Mouse (Mus musculus) thymus, postnatal 10 days (tissue): ENCODE data around the gene Stard7.
"Not testable (repeated sequence)": the region's sequence is repeated elsewhere in the genome, so short reads cannot be mapped to it uniquely, and the experiment has no call there.

Experiments used
- DNase-seq, 2 experiments: peaks; one replicate each; pipeline ENCODE4 v3.0.0; 2021; ENCODE audit warnings: low spot score in 2 of 2

The Stard7 gene

DNA sequence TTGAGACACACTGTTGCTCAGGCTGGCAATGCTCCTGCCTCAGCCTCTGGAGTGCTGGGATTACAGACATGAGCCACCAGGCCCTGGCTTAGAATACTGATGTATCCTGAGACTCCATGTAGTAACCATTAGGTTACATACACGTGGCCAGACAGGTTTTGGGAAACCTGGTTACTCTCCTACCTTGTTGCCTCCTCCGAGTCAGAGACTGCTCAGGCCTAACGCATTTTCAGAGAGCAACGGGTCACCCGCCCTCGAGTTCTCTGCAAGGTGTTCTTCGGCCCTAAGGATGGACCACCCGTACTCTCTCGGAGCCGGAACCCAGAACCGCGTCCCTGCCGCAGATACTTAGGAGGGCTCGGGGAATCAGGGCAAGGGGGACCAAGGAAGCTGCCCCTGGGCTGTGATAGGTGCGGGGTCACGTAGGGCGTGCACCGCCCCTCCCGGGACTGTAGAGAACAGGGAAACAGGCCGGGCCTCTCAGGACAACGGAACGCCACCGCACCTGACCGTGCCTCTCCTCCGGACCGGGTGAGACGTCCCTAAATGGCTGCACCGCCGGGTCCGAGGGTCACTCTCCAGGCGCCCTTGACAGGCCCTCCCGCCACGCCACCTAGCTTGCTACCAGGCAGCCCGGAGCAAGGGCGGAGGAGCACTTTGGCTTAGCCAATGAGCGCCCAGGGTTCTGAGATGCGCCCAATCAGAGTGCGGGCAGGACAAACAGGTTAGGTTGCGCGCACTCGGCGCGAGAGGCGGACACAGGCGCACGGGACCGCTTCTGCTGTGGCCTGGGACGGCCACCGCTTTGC, at the start of gene Stard7:
Gene Stard7 (plus strand): TSS at position 728 of the 809 bp plus-strand sequence.
- peak; percentile 89 to 91 for DNase-seq

- DNase-seq, result no peak
These were observed 44.8 kb upstream of the Stard7 start for GRCm38 (mm10) chr2:127225261-127225660.

DNA sequence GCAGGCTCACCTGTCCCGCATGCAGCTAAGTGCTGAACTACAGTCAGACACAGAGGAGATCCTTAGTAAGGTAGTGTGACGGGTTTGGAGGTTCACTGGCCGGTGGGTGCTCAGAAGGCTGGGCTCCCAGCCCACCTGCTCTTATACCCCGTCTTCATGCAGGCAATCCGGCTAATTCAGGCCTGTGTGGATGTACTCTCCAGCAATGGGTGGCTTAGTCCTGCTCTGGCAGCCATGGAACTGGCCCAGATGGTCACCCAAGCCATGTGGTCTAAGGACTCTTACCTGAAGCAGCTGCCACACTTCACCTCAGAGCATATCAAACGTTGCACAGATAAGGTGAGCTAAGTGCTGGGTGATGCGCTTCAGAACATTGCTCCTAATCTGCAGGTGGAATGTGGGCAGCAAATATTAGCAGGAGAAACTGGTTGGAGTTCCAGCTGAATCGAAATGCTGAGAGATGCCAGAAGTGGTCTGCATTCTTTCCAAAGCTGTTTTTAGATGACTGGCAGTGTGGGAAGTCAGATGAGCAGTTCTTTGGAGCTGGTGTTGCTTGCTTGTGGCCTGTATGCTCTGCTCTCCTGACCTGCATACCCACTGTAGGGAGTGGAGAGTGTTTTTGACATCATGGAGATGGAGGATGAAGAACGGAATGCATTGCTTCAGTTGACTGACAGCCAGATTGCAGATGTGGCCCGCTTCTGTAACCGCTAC, 32.0 kb upstream of the Stard7 start:
- DNase-seq, result no peak

GRCm38 (mm10) chr2:127240065-127240464, 30.0 kb upstream of the Stard7 start:
- no peak for DNase-seq

DNA sequence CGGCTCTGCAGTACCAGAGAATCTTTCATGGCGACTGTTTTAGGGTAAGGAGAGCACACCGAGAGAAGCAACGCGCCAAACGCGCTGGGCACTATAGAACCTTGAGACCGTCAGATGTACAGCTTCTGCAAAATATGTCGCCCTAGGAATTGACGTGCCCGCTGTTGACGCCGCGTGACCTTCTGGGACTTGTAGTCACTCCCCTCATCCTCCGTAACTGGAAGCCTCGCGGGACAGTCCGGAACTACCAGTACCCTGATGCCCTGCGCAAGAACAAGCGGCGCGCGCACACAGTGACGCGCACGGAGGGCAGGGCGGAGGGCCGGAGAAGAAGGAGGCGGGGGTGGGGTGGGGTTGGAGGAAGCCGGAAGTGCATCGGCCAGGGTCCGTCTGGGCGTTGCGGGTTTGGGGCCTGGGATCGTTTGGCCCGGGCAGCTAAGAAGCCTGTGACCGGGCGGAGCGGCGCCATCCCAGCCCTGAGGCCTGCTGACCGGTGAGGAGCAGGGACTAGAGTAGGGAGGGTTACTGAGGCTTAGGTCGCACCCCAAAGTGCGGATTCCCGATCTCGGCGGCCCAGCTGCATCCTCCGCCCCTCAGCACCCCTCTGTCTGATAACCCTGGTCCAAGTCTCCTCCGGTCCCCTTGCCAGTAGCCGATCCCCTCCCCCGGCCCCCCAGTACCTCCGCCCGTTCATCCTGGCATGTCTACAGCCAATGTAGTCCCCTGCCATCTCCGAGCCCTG, 22.3 kb upstream of the Stard7 start, which contains the start of the genes Ciao1 and Tmem127:
Gene Ciao1 (minus strand): TSS at position 225 of the 742 bp plus-strand sequence.
Gene Tmem127 (plus strand): TSS at position 317 of the 742 bp plus-strand sequence.
- peak; percentile 95 to 96 for DNase-seq

DNA sequence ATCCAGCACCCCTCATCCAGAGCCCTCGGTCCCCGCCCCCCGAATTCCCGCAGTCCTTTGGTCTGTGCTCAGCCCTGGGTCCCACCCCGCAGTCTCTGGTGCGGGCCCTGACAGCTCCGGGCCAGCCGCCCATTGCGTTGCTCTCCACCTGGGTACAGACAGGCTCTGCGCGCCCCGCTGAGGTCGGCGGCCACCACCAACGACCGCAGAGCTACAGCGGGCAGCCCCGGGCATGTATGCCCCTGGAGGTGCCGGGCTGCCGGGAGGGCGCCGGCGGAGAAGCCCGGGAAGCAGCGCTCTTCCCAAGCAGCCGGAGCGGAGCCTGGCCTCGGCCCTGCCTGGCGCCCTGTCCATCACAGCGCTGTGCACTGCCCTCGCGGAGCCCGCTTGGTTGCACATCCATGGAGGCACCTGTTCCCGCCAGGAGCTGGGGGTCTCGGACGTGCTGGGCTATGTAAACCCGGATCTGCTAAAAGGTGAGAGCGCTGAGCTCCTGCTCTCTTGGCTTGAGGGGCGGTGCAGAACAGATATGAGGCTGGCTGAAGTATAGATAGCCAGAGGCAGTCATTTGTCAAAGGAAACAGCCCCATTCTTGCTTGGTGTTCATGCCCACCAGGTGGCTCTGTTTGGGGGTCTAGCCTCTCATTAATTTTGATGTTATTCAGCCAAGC, 21.5 kb upstream of the Stard7 start:
- DNase-seq, result peak; percentile 45 to 49

GRCm38 (mm10) chr2:127250291-127251008, 19.6 kb upstream of the Stard7 start:
- DNase-seq, result no peak

- DNase-seq, result no peak
These were observed 18.6 kb upstream of the Stard7 start for GRCm38 (mm10) chr2:127251457-127251856.

DNA sequence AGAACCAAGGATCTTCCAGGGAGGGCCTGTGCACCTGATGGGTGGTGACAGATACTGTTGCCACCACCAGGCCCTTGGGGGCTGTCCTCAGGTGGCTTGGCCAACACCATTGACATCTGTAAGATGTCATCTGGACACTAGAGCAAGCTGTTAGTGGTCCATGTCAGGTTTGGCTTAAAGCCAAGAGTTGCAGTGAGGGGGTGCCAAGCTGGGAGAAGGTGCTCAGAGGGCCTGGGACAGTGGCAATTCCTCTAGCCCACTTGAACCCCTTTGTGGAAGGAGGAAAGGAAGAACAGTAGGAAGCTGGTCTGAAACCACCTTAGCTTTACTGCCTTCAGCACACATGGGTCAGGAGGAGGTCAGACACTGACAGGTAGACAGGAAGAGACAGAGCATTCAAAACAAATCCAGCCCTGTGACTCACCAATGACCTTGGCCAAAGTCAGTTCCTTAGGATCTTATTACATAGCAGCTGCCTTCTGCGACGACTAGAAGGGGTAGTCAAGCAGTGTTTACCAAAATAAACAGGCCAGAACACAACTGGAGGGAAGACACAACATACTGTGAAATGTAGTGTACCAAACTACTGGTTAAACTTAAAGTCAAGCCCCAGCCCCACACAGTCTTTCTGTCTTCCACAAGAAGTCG, 18.0 kb upstream of the Stard7 start:
- no peak for DNase-seq

DNA sequence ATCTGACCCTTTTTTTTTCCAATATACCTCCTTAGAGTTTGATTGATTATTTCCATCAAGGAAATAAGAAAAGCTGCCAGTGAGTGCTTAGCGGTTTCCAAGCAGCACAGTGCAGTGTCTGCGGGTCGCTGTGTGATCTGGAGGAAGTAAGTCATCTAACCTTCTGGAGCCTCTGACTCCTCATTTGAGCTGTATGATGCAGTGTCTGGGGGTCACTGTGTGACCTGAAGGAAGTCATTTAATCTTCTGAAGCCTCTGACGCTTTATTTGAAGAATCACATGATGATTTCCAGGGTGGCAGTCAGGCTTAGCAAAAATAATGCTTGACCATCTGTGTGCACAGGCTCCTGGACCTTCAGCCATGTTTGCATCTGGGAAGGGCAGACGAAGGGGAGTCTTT, 17.2 kb upstream of the Stard7 start:
- DNase-seq, result no peak

DNA sequence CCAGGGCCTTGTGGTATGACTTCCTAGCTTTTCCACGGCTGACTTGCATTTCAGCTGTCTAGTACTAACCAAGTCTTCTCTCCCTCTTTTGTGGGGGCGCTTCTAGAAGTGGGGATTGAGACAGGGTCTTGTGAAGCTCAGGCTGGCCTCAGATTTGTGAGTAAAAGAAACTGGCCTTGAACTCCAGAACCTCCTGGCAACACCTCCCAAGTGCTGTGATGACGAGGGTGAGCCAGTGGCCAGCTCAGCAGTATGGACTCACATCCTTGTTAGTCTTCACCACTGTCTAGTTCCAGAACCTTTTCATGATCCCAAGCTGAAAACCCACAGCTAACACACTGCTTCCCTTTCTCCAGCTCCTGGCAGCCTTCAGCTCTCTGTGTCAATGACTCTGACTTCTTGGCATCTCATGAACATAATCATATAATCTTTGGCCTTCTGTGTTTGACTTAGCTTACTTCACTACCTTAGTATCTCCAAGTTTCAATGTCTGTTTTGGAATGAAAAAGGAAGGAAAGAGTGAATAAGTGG, 15.3 kb upstream of the Stard7 start:
- DNase-seq, result no peak

DNA sequence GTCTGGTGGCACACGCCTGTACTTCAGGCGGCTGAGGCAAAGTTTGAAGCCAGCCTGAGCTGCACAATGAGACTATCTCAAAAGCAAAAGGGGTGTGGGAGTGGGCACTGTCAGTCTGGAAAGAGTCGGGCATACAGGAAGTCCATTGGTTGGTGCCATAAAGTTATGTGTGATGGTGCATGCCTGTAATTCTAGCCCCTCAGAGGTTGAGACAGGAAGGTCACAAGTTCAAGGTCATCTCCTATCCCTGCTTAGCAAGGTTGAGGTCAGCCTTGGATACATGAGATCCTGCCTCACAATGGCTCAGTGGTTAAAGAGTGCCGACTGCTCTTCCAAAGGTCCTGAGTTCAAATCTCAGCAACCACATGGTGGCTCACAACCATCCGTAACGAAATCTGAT, 14.7 kb upstream of the Stard7 start:
- no peak for DNase-seq

GRCm38 (mm10) chr2:127259340-127259739, 10.7 kb upstream of the Stard7 start:
- no peak for DNase-seq

- DNase-seq, result no peak
These were observed 7.5 kb upstream of the Stard7 start for GRCm38 (mm10) chr2:127262480-127262879.

- no peak for DNase-seq
These were observed 2.2 kb upstream of the Stard7 start for GRCm38 (mm10) chr2:127267854-127268253.

- DNase-seq, result peak; percentile 42 to 49
These were observed 453 bp downstream of the Stard7 start for GRCm38 (mm10) chr2:127270300-127271041.

- DNase-seq, result no peak
These were observed 1.1 kb downstream of the Stard7 start for GRCm38 (mm10) chr2:127271042-127271515.

GRCm38 (mm10) chr2:127272049-127272448, 2.0 kb downstream of the Stard7 start:
- not testable (repeated sequence) for DNase-seq

DNA sequence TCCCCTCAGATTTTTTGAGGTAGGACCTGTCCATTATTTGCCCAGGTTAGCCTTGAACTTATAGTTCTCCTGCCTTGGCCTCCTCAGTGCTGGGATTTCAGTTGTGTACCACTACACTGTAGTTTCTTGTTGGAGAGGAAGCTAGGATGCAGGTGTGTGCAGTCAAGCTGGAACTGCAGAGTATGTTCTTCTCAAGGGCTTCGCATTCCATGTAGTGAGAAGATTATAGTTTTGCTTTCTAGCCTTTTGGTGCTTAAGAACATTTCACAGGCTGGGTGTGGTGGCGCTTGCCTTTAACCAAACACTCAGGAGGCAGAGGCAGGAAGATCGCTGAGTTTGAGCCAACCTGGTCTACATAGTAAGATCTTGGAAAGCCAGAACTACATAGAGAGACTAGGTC, 2.8 kb downstream of the Stard7 start:
- DNase-seq, result no peak
